Mouse (Mus musculus) ES-Bruce4 (cell line): Measurements from ENCODE around the gene St6galnac6.

Experiments
- CTCF ChIP-seq: IDR thresholded peaks from one replicate; pipeline ENCODE4 v1.8.1; 2011; ENCODE audit warnings: low read depth, low read length
- POLR2A ChIP-seq: IDR thresholded peaks from one replicate; pipeline ENCODE4 v1.8.1; 2011; ENCODE audit warnings: low read length; ENCODE audit not compliant: insufficient read depth

DNA sequence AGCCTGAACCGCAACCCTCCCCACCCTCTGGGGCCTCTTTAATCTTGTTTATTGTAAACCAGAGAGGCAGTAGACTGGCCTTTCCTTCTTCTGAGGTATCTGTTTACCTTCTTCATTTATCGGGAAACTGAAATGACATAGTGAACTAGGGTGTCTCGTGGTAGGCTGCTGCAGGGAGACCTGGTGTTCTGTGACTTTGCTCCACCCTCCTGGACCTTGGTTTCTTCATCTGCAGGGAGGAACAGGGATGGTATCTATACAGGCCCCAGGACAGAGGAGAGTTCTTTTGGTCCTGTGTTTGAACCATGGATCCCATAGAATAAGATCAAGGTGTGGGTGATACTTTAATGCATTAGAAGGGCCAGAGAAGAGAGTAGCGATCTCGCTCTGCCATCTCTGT, 48.3 kb upstream of the St6galnac6 start:
- TF ChIP-seq POLR2A (no peak), CTCF (no peak)
